Mouse (Mus musculus): ENCODE data around the gene Angptl6.

Gene Angptl6

DNA sequence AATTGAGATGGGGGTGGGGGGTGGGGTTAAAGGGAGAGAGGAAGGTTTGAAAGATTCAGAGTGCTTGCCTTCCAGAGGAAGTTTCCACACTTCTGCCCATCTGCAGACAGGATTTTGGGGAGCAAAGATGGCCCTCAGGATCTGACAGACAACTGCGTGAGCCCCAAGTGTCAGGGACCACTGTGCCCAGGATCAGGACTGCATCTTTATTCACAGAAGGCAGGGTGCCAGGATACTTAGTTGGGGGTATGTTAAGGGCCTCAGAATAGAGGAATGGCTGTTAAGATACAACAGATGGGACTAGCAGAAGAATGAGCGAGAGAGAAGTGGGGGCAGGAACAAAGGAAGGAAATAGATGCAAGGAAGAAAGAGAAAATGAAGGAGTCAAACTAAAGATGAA is 7.0 kb upstream of the Angptl6 start:
- DNase-seq (ENCODE audit: low spot score in 2 of 2) = no peak

DNA sequence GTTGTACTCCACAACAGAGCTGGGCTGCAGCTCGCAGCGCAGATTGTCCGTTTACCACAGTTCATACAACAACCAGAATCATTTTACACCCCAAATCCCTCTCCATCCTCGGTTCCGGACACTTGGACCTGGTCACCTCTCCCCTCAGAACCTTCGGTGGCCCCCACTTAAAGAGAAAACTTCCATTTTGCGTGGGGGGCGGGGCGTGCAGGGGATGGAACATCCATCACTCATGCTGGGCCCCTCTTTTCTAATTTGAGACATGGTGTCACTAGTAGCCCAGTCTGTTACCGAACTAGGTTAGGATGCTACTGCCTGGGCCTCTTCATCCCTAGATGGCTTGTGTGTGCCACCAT is 839 bp downstream of the Angptl6 start:
- no peak for DNase-seq (ENCODE audit: low spot score in 2 of 2)

DNA sequence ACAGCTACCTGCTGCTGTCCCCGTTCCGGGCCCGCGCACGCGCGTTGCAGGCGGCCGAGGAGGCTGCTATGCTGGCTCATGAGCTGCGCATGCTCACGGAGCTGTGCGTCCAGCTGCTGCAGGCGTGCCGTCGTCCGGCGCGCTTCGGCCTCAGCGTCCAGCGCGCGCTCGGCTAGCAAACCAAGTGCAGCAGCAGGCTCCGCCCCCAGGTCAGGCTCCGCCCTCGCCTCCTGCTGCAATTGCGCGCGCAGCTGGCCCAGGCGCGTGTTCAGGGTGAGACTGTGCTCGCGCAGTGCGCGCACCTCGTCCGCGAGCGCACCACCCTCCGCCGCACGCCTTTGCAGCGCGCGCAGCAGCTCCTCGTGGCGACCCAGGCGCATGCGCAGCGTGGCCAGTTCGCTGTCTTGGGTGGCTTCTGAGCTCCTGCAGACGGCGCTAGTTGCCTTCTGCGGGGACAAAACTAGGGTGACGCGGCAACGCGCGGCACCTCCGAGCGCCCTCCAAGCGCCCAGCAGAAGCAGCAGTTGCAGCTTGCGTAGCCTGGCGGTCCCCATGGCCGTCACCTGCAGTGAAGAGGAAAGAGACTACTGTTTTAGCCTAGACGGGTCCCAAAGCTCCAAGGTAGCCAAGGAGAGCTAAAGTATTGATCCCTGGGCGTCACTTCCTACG is 1.4 kb downstream of the Angptl6 start:
- peak; percentile 99 to 100 for DNase-seq (ENCODE audit: low spot score in 2 of 2)

DNA sequence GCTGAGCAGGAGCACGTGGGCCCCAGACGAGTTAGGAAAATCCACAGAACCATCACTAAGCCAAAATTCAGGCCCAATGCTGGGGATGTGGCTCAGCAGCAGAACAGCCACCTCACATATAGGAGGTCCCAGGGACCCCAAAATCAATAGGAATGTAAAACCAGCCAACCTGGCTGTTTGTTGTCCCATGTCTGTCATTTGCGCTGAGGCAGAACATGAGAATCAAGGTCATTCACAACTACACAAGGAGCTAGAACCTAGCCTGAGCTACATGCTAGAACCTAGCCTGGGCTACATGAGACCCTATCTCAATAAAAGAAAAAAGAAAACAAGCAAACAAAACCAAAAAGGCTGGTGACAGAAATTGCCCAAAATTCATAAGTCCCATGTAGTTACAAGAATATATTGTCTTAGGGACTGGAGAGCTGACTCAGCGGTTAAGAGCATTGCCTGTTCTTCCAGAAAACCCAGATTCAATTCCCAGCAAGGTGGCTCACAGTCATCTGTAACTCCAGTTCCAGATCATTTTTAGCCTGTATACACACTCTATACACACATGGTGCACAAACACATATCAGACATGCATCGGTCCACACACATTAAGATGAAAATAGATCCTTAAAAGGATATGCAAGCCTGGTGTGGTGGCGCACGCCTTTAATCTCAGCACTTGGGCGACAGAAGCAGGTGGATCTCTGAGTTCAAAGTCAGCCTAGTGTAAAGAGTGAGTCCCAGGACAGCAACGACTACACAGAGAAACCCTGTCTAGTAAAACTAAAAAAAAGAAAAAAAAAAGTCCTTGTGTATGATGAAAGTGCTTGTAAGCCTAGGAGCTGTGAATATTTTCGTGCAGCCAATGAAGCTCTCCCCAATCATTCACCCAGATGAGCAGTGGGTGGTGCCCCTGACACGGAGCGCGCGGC is 2.1 kb downstream of the Angptl6 start:
- DNase-seq (ENCODE audit: low spot score in 2 of 2) = no peak

DNA sequence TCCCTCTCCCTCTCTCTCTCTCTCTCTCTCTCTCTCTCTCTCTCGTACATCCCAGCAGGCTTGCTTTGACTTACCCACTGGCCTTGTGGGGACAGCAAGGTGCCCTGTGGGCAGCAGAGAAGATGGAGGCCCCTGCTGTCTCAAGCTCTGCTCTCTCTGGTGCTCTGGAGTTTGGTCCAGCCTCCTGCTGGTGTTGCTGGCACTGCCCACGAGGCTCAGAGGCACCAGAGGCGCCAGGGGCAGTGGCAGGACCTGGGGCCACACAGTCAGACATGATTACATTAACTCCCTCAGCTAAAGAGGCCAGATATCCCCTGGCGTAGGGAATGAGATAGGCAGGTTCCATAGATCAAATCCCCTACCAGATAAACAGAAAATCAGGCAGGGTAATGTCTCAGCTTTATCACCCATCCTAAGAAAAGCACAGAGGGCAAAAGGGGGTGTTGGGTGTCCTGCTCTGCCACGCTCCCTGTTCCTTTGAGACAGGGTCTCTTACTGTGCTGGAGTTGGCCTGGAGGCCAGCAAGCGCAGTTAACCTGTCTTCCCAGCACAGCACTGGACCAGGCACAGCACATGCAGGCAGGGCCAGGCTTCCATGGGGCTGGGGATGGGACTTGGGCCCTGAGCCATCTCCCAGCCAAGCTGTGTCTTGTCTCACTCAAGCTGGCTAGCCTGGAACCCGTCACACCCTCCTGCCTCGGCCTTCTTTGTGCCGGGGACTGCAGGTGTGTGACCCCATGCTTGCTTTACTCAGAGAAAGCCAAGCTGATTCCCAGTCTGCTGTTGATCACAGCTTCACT is 3.0 kb downstream of the Angptl6 start:
- DNase-seq (ENCODE audit: low spot score in 2 of 2) = no peak

DNA sequence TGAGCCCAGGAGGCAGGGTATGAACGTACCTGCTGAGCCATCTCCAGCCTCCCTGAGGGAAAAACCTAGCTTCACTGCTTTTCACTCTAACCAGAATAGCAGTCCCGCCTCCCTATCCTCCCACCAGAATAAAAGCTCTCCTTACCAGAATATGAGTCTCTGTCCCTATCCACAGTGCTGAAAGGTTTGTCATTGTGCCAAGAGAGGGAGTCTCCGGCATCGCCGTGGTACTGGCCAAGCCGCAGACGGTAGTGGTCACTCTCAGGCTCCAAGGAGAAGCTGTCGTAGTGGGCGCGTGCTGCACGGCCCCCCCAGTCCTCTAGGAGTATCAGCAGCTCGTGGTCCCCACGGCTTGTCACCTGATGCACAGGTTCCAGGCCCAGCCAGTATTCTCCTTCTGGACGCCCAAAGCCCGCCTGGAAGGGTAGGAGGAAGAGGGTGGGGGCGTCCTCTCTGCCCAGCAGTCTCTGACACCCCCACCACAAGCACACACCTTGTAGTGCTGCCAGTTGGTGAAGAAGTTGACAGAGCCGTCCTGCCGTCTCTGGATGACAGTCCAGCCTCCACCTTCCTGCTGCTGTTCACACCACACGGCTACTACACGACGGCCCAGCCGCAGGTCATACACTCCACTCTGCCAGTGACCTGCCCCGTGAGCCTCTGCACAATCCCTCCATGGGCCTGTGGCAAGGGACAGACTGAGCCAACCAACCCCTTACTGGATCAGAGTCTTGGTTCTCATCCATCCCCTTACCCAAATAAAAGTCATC is 4.3 kb downstream of the Angptl6 start:
- no peak for DNase-seq (ENCODE audit: low spot score in 2 of 2)

DNA sequence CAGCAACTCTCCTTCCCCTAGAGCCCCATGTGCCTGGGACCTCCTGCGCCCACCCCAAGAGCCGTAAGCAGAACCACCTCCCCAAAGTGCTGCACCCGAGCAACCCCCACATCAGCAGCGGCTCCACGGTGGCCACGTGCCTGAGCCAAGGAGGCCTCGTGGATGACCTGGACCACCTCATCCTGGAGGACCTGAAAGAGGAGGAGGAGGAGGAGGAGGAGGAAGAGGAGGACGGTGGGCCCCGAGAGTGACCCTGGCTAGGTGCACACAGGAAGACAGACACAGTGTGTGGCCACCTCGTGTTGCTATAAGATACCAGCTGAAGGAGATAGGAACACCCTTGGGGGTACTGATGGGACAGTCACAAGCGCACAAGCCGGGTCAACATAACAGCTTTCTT is 6.0 kb downstream of the Angptl6 start:
- DNase-seq (ENCODE audit: low spot score in 2 of 2) = no peak

DNA sequence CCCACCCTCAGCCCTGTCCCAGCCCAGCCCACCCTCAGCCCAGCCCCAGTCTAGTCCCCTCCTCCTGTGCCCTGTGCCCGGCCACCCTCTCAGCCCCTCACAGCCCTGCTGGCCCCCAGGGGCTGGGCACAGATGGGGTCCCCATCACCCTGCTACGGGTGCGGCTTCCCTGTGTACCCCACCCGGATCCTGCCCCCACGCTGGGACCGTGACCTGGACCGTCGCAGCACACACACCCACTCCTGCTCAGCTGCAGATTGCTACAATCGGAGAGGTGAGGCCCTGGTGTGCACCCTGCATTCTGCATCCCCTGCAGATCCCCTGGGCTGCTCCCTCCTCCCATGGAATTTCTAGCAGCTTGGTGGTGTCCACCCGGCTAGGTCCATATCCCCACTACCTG is 6.5 kb downstream of the Angptl6 start:
- no peak for DNase-seq (ENCODE audit: low spot score in 2 of 2)

DNA sequence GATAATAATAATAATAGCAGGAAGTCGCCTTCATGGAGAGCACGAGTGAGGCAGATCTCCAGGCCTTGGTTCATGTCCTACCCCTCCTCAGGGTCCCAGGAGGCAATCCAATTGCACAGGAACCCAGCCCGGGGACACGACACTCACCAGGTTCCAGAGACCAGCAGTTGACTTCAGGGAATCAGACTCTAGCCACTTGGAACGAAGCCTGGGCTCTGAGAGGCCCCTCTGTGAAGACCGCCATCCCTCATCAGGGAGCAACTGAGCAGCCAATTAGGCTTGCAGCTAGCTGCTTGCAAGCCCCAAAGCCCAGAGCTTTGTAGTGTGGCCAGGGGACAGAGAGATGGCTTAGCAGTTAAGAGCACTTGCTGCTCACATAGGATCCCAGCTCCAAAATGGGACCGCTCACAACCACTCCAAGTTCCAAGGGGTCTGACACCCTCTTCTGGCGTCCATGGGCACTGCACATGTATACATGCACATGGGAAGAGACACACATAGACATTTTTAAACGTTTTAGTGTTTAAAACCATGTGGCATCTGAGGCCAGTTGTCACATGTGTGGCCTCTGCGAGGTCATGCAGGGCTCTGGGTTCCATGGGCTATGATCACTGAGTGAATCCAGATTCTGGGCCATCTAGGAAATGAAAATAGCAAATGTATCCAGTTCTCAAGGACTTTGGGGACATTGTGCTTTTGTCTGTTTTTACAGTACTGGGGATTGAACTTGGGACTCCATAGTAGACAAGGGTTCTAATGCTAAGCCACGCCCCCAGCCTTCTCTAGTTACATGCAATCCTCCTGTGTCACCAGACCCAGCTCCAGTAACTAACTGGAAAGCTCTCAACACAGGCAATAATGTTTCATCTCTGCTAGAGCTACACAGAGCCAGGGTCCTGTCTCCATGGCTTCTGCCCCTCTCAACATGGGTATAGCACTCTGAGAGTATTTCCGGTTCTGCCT is 9.0 kb downstream of the Angptl6 start:
- DNase-seq (ENCODE audit: low spot score in 2 of 2) = no peak

DNA sequence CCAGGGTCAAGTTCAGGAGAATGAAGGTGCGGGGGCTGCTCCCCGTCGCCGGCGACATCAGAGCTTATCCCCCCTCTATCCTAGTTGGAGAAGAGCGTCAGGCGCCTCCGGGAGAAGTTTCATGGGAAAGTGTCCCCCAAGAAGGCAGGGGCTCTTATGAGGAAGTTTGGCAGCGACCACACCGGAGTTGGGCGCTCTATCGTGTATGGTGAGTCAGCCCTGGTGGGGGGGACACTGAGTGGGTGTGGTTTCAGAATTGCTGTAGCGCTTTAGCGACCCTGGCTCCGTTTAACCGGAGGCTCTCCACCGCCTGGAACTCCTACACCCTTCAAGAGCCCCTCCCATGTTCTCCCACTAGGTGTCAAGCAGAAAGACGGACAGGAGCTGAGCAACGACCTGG is 10.3 kb downstream of the Angptl6 start:
- DNase-seq (ENCODE audit: low spot score in 2 of 2) = no peak

DNA sequence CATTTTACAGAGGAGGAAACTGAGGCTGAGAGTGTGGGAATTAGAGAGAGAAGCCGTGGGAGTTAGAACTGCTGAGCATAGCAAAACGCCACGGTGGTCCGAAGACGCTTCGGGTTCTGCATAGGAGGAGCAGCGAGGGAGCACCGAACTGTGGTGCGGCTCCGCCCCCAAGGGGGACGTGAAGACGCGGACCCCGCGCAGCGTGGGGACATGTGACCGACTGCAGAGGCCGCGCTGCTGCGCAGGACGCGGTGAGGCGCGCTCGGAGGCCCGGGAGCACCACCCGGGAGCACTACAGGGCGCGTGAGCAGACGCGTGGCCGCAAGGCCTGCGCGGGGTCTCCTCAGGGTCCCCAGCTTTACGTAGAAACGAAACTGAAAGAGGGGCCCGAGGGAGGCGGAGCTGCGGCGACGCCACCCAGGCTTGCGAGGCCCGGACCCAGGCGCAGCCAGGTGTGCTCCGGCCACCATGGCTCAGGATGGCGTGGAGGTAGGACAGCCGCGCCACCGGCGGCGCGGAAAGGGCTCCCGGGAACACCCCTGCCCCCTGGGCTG is 11.0 kb downstream of the Angptl6 start, which contains the start of gene A230050P20Rik:
Gene A230050P20Rik (plus strand): TSS at position 195 of the 554 bp plus-strand sequence.
- peak in 1 of 2 experiments; percentile 53 for DNase-seq (ENCODE audit: low spot score in 2 of 2)

DNA sequence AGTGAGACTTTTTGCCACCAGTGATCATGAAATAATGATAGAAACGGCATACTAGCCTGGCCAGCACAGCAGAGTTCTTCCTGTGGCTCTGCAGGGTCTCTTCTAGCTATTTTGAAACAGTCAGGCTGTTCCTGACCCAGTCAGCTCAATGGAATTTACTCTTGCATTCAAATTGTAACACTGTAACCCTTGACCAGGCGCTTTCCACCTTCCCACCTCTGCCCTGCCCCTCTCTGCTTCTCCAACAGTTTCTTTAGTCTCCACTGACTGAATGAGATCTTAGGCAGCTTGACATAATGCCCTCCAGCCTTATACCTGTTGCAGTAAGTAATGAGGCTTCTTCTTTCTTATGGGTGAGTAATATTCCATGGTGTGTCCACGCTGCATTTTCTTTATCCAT is 12.6 kb downstream of the Angptl6 start:
- DNase-seq (ENCODE audit: low spot score in 2 of 2) = no peak

DNA sequence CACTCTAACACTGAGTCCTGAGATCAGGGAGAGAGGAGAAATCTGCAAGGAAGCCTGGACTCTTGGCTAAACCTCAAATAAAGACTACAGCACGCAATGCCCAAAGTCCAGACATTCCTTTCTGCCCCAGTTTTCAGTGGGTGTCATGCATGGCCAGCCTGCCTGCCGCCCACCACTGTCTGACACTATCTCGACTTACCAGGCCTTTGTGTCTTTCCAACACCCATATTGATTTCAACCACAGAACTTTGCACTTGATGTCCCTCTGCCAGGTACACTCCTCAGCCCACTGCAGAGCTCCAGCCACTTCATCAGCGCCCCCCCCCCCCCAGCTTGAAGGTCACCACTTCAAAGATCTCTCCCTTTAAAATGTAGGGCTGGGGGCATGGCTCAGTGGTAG is 17.3 kb downstream of the Angptl6 start:
- DNase-seq (ENCODE audit: low spot score in 2 of 2) = no peak

DNA sequence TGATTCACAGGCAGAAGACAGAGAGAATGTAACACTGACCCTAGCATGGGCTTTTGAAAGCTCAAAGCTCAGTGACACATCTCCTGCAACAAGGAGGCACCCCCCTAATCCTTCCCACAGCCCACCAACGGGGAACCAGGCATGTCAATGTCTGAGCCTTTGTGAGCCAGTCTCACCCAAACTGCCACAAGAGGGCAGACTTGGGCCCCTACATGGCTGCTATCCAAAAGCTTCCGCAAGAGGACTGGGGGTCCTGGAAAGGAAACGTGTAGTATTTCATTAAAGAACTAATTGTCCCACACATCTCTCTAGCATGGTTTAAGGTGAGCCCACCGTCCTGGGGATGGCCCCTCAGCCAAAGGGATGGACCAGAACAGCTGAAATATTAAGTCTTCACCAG is 17.7 kb downstream of the Angptl6 start:
- DNase-seq (ENCODE audit: low spot score in 2 of 2) = no peak

DNA sequence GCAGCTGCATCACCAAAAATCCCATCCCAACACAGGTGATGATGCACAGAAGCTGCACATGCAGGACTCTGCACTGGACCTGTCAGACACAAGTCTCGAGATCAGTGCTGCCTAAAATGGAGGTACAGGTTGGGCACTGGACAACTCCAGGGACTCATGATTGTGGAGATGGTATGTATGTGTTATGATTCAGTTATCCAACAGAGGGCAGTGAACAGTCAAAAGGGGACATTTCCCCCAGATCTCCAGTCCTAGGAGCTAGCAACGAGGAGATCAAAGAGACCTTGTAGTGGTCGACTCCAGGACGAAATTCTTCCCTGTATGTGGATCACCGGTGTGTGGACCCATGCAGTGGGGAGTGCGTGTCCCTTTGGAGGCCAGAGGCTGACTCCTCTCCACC is 19.6 kb downstream of the Angptl6 start:
- DNase-seq (ENCODE audit: low spot score in 2 of 2) = no peak

DNA sequence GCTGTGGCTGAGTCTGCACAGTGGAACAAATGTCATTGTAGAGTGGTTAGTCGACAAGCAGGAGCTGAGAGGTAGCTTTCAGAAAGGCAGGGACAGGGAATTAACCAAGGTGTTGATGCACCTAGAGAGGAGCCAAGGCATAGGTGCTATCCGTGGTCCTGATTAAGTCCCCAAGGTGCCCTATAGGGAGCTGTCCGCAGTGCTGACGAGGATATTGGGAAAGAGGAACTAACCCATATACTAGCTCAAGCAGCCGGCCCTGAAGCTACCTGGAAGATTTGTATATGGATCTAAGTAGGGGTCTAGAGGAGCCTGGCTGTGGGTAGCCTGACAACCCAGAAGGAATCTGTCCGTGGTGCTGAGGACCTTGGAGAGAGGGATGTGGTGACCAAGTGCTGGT is 22.4 kb downstream of the Angptl6 start:
- DNase-seq (ENCODE audit: low spot score in 2 of 2) = no peak

DNA sequence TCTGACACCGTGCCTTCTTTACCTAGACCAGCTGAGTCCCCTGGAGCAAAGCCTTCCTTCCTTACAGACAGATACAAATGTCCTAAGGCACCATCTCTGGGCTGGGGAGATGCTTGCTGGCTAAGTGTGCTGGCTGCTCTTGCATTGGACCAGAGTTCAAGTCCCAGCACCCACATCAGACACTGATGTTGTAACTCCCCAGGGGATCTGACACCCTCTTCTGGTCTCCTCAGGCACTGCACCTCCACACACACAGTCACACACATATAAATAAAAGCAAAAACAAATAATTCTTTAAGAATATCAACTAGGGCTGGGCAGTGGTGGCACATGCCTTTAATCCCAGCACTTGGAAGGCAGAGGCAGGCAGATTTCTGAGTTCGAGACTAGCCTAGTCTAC is 29.3 kb downstream of the Angptl6 start:
- no peak for DNase-seq (ENCODE audit: low spot score in 2 of 2)

DNA sequence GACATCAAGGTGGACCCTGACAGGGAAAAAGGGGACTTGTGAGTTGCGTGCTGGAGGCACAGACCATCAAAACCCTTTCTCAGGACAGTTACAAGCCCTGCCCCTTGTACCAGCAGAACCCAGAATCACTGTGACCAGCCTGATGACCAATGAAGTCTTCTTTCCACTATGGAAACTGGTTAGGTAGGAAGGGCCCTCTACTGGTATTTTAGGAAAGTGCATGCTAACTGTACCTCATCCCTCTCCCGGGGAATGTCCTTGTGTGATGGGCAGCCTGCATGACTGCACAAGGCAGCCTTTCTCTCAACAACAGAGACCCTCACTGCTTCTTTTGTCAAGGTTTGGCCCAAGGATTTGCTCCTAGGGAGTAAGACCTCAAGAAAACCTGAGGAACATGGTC is 36.9 kb downstream of the Angptl6 start:
- no peak for DNase-seq (ENCODE audit: low spot score in 2 of 2)

DNA sequence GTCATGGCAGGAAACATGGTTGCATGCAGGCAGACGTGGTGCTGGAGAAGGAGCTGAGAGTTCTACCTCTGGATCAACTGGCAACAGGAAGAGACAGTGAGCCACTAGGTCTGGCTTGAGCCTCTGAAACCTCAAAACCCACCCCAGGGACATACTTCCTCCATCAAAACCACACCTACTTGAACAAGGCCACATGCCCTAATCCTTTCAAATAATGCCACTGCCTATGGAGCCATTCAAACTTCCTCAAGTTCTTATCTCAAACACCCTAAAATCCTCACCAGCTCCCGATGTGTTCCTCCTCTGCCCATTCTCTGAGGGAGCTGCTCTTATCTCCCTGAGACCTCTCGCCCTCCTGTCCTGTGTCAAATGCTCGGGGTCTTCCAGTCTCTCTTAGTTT is 37.3 kb downstream of the Angptl6 start:
- DNase-seq (ENCODE audit: low spot score in 2 of 2) = no peak

DNA sequence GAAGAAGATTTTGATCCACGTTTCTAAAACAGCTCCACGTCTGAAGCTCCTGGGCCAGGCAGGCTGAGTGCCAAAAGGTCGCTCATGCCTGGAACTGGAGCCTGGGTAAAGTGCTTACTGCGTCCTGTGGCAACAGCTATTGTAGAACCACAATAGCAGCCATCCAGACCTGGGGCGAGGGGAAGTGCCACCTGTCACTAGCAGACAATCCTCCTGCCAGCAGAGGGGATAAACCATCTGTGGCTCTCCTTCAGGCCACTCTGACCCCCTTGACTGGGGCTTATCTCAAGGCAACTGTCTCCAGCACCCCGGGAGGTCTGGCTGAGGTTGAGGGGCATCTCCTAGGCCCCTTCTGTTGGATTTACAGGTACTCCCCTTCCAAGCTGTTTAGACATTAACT is 40.6 kb downstream of the Angptl6 start:
- DNase-seq (ENCODE audit: low spot score in 2 of 2) = no peak
